In the genomic region with DNA sequence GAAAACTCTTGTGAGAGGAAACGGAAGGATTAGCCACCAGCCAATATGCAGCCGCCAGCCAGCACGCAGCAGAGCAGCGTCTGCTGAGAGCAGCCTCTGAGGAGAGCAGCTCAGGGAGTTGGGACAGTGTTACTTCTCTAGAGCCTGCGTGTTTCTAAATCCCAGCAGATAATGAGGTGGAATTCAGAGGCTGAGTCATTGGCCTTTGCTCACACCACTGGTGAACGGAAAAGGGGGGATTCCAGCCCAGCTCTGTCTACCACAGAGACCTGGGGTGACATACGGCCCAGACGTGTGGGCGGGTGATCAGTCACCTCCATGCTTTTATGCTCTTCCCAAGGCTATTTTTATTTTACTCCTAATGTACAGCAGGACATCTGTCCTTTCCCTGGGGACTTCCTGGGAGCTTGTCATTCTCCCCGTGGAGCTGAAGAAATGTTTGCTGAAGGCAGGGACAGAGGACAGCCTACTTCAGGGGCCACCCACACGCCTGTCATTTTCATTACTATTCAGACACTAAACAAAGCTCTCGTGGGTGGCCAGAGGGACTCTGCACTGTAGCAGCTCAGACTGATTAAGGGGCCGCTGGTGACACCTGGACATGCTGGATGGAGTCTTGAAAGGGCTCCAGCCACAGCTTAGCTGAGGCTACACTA, we compare ENCODE assay signal across 8 mouse cellular contexts. TPM values are rescaled to one million over a fixed set of nuclear protein-coding genes. Genes with fewer than 3 reads are reported as not detected.
A peak's percentile ranks its signal among the peaks of the same experiment; 100 is the strongest.
DNase-seq lines count a peak whose midpoint lies in the region; ATAC-seq lines count a peak whose summit lies in the region.

No protein-coding gene starts in this region.

- peak overlapping the region; percentile 16; the same call in 1 of the 2 replicates for H3K4me2 ChIP-seq in embryonic facial prominence, embryonic 11.5 days (ENCODE audit: low read depth, low read length)

- DNase-seq in heart, embryonic 10.5 days (ENCODE audit: low spot score) = no peak
- DNase-seq in heart, postnatal 25 days (ENCODE audit: low spot score) = no peak
- peak; percentile 79 for DNase-seq in CD4-positive, CD25-positive, alpha-beta regulatory T cell, adult 2 months (ENCODE audit: low read depth, low spot score)
- peak; percentile 49 for DNase-seq in embryonic facial prominence, embryonic 11.5 days (ENCODE audit: low spot score)
- DNase-seq in retina, embryonic 14.5 days (ENCODE audit: low spot score) = peak; percentile 80
- DNase-seq in urinary bladder, postnatal 10 days (ENCODE audit: low spot score) = no peak
- no peak for DNase-seq in gastrocnemius, postnatal 4 days (ENCODE audit: low spot score in 2 of 2)

- no peak overlapping the region for H3K27ac ChIP-seq in heart, embryonic 10.5 days
- H3K27ac ChIP-seq in embryonic facial prominence, embryonic 11.5 days (replicated peaks; ENCODE audit: low read depth, low read length) = no peak overlapping the region

- peaks cover 27% of the 10 kb centered on the region for H3K4me1 ChIP-seq in heart, embryonic 10.5 days
- peaks cover 2% of the 10 kb centered on the region; the same call in 1 of the 2 replicates for H3K4me1 ChIP-seq in embryonic facial prominence, embryonic 11.5 days (ENCODE audit: control insufficient read depth, insufficient read depth, low read length)

- no peaks in the 10 kb centered on the region for H3K9me3 ChIP-seq in heart, embryonic 10.5 days
- H3K9me3 ChIP-seq in embryonic facial prominence, embryonic 11.5 days (replicated peaks; ENCODE audit: control insufficient read depth, low read length) = no peaks in the 10 kb centered on the region

- intact Hi-C loops in heart, postnatal 25 days (cut with DNase I) = no loop called here

- H3K9ac ChIP-seq in embryonic facial prominence, embryonic 11.5 days (replicated peaks; ENCODE audit: low read length) = no peak overlapping the region

- 15% methylated on average over 13 of the region's 13 CpGs for WGBS in heart, embryonic 10.5 days
- WGBS in embryonic facial prominence, embryonic 11.5 days = 20% methylated on average over 13 of the region's 13 CpGs

- H3K27me3 ChIP-seq in heart, embryonic 10.5 days (ENCODE audit: insufficient read depth, poor library complexity, severe bottlenecking) = peaks cover 37% of the 10 kb centered on the region
- H3K27me3 ChIP-seq in embryonic facial prominence, embryonic 11.5 days (ENCODE audit: control insufficient read depth, insufficient read depth, low read length) = no peaks in the 10 kb centered on the region

- no peaks in the 10 kb centered on the region for H3K36me3 ChIP-seq in heart, embryonic 10.5 days
- no peaks in the 10 kb centered on the region for H3K36me3 ChIP-seq in embryonic facial prominence, embryonic 11.5 days (replicated peaks; ENCODE audit: control insufficient read depth, insufficient read depth, low read depth, low read length)

- H3K4me3 ChIP-seq in heart, embryonic 10.5 days = peak overlapping the region; percentile 25; the same call in 1 of the 2 replicates
- no peak overlapping the region for H3K4me3 ChIP-seq in embryonic facial prominence, embryonic 11.5 days (ENCODE audit: low read depth, low read length)

- no peak for ATAC-seq in embryonic facial prominence, embryonic 11.5 days (replicated peaks; ENCODE audit: insufficient number of reproducible peaks, low FRiP score, low TSS enrichment, low read depth)
- peak; percentile 57 for ATAC-seq in inflammation-experienced regulatory T-cells, adult 6 months

RNA-seq across cellular contexts. Expression of a gene that starts 20.1 kb away (rescaled TPM):
- polyA plus RNA-seq in heart, embryonic 10.5 days (2016; fragmentation: Nextera tagmentation; extraction: Ambion mirVana) = 1.2 and 3.5 TPM in 2 replicates
- total RNA-seq in heart, postnatal 25 days (2021) = under 1 TPM; 0.06 to 0.29 TPM
- polyA plus RNA-seq in embryonic facial prominence, embryonic 11.5 days (2014; fragmentation: Nextera tagmentation; extraction: Ambion mirVana) = 9.2 and 9.8 TPM in 2 replicates
- polyA plus RNA-seq in inflammation-experienced regulatory T-cells, adult 6 months (2017; shearing (Covaris generic)) = 10 to 100 TPM; 10.3 to 14.3 (median 12.6) TPM
- total RNA-seq in gastrocnemius, postnatal 4 days (2021) = under 1 TPM; 0.83 to 0.86 TPM

Comparison
In these comparisons a context has a peak if more than half of its experiments do, and no peak if none do; other contexts are left out.
1. DNase-seq: peak in CD4-positive, CD25-positive, alpha-beta regulatory T cell, adult 2 months (single experiment), embryonic facial prominence, embryonic 11.5 days (single experiment) and retina, embryonic 14.5 days (single experiment); none in heart, embryonic 10.5 days (single experiment), heart, postnatal 25 days (single experiment), urinary bladder, postnatal 10 days (single experiment) and gastrocnemius, postnatal 4 days (0 of 2).